Mouse (Mus musculus): ENCODE data around the gene Rac3. TPM values are rescaled to one million over a fixed set of nuclear protein-coding genes. Genes with fewer than 3 reads are reported as not detected.

The Rac3 gene
- polyA plus RNA-seq, 1 experiment = 18.1 TPM

DNA sequence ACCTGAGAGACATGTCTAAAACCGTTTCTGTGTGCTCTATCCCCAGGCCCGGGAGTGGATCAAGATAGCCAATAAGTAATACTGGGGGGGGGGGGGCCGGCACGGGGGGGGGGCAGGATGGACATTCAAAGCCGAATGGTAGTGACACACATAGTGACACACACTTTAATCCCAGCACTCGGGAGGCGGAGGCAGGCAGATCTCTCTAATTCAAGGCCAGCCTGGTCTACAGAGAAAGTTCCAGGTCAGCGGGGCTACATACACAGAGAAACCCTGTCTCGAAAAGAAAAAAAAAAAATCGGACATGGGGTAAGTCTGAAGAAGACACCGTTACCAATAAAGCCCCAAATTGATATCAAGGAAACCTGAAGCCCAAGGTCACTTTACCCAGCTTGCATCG, 6.3 kb downstream of the Rac3 start:
- Histone ChIP-seq H3K4me3 (ENCODE audit: insufficient read depth, low read length) (no peak overlapping the region), H3K4me1 (ENCODE audit: control insufficient read depth, insufficient read depth, low read length) (peaks cover 42% of the 10 kb centered on the region), H3K27ac (ENCODE audit: insufficient read depth, low read depth, low read length) (no peak overlapping the region)
- TF ChIP-seq CTCF (IDR thresholded peaks at IDR 0.05; ENCODE audit: low read depth, low read length) (no peak), POLR2A (IDR thresholded peaks at IDR 0.05; ENCODE audit: borderline replicate concordance, low read depth, low read length) (no peak)

DNA sequence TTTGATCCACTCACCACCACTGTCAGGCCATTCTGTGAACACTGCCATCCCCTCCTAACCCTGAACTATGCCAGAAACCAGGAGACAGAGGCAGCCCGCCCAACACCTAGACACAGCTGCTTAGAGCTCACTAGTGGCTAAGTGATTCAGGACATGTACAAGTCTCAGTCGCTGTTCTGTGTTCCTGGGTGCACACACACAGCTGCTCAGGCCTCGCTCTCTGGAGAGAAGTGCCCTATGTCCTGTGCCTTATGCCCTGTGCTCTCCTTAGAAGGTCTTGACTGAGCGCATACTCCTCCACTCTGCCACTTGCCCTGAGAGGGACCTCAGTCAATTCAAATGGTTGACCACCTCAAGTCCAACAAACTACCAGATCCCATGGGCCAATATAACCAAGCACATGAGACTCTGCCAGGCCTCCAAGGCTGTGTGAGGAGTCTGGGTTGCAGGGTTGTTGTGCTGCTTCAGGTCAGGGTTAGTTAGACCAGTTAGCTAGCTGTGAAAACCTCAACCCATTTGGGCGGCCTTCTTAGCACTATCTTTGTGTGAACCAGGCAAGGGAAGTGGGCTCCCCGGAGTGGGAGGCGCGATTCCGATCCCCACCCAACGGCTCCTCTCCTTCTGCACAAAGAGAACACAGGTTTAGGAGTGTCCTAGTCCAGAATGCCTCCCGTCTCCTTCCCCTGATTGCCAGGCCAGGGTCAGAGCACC, 7.4 kb downstream of the Rac3 start:
- no peak overlapping the region for H3K4me3 ChIP-seq (ENCODE audit: insufficient read depth, low read length)
- peak overlapping the region; percentile 48 for H3K27ac ChIP-seq (ENCODE audit: insufficient read depth, low read depth, low read length)
- TF ChIP-seq CTCF (IDR thresholded peaks at IDR 0.05; ENCODE audit: low read depth, low read length) (no peak), POLR2A (IDR thresholded peaks at IDR 0.05; ENCODE audit: borderline replicate concordance, low read depth, low read length) (no peak)
- H3K4me1 ChIP-seq (ENCODE audit: control insufficient read depth, insufficient read depth, low read length) = peaks cover 51% of the 10 kb centered on the region

DNA sequence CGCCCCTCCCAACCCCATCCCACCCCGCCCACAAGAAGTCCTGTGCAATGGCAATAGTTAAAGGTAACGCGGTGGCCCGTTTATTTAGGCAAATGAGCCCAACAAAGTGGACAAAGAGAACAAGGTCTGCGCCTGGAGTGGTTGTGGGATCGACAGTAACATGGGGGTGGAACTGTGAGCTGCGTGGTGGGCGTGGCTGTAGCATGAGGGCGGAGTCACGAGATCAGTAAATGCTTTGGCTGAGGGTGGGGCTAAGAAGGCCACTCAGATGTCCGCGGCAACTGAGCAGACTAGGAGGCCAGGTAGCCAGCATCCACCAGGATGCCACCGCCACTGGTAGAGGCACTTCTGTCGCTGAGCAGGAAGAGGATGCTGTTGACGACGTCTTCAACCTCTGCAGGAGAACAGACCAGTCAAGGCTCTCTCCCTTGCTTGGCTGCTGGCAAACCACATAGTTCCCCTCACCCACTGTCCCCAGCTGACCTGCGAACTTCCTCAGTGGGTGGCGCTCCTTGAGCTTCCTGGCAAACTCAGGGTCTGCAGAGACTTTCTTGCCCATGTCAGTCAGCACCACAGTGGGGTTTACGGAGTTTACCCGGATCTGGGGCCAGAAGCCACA, 8.3 kb downstream of the Rac3 start:
- Histone ChIP-seq H3K4me1 (ENCODE audit: control insufficient read depth, insufficient read depth, low read length) (peaks cover 56% of the 10 kb centered on the region), H3K4me3 (ENCODE audit: insufficient read depth, low read length) (peak overlapping the region; percentile 32), H3K27ac (ENCODE audit: insufficient read depth, low read depth, low read length) (peak overlapping the region; percentile 48)

DNA sequence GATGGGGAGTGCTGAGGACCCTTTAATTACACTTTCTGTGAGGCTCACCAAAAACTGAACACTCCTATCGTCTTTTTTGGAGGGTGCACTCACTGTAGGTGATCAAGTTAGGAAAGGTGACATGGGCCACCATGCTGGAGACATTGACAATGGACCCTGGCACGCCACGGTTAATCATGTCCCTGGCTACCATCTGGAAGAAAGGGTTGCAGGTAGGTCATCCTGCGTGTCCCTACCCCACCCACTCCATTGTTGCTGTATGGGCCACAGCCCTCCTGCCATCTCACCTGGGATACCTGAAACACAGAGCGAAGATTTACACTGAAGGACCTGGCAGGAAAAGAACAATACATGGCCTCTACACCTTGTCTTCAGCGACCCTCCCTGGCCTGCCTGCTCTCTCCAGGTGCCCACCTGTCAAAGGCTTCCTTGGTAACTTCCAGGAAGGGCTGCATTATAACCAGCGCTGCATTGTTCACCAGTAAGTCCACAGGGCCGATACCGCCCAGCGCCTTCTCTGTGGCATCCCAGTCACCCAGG, 9.1 kb downstream of the Rac3 start:
- Histone ChIP-seq H3K4me3 (ENCODE audit: insufficient read depth, low read length) (no peak overlapping the region), H3K27ac (ENCODE audit: insufficient read depth, low read depth, low read length) (no peak overlapping the region), H3K4me1 (ENCODE audit: control insufficient read depth, insufficient read depth, low read length) (peaks cover 57% of the 10 kb centered on the region)
- TF ChIP-seq CTCF (IDR thresholded peaks at IDR 0.05; ENCODE audit: low read depth, low read length) (no peak), POLR2A (IDR thresholded peaks at IDR 0.05; ENCODE audit: borderline replicate concordance, low read depth, low read length) (no peak)

DNA sequence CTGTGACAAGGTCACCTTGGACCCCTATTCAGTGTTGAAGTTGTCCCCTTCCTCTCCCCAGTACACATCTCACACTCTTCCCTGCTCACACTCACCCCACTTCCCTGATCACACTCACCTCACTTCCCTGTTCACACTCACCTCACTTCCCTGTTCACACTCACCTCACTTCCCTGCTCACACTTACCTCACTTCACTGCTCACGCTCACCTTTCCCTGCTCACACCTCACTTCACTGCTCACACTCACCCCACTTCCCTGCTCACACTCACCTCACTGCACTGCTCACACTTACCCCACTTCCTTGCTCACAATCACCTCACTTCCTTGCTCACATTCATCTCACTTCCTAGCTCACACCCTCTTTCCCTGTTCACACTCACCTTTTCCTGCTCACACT, 10.1 kb downstream of the Rac3 start:
- Histone ChIP-seq H3K4me3 (ENCODE audit: insufficient read depth, low read length) (no peak overlapping the region), H3K4me1 (ENCODE audit: control insufficient read depth, insufficient read depth, low read length) (peaks cover 52% of the 10 kb centered on the region), H3K27ac (ENCODE audit: insufficient read depth, low read depth, low read length) (no peak overlapping the region)
- TF ChIP-seq CTCF (IDR thresholded peaks at IDR 0.05; ENCODE audit: low read depth, low read length) (no peak), POLR2A (IDR thresholded peaks at IDR 0.05; ENCODE audit: borderline replicate concordance, low read depth, low read length) (no peak)

DNA sequence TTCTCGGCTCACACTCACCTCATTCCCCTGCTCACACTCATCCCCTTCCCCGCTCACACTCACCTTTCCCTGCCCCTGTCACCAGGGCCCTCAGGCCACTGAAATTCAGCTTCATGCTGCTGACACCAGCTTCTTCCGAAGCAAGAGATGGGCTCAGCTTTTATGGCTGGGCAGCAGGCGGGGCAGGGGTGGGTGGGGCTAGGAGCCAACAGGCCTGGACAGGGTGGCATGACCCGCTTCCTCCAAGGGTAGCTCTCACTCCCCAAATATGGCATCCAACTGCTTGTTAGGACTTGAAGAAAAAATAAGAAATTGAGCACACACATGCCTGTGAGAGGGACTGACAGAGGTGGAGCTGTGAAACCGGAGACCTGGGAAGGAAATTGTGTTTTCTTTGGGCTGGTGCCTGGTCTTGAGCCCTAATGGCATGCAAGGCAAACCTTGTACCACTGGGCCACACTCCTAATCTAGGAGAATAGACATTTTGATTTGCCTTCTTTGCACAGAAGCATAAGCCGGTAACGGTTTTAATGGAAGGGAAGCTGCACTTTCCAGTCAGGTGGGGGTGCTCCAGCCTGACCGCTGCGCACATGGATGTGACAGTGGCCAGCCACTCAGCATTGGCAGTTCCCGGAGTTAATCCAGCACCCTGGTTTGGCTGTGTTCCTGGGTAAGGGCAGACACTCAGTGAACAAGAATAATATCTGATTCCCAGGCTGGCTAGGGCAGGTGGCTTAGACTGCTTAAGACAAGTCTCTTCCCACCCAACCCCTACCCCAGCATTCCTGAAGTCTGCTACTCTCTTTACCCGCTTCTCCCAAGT, 10.8 kb downstream of the Rac3 start, which contains the start of gene Cbr2:
Gene Cbr2 (minus strand): TSS at position 257 of the 823 bp plus-strand sequence.
- Histone ChIP-seq H3K4me3 (ENCODE audit: insufficient read depth, low read length) (no peak within 1 kb of the TSS), H3K4me1 (ENCODE audit: control insufficient read depth, insufficient read depth, low read length) (peaks cover 51% of the 10 kb centered on the region), H3K27ac (ENCODE audit: insufficient read depth, low read depth, low read length) (peak within 1 kb of the TSS; percentile 70)
- TF ChIP-seq CTCF (IDR thresholded peaks at IDR 0.05; ENCODE audit: low read depth, low read length) (no peak), POLR2A (IDR thresholded peaks at IDR 0.05; ENCODE audit: borderline replicate concordance, low read depth, low read length) (no peak)

DNA sequence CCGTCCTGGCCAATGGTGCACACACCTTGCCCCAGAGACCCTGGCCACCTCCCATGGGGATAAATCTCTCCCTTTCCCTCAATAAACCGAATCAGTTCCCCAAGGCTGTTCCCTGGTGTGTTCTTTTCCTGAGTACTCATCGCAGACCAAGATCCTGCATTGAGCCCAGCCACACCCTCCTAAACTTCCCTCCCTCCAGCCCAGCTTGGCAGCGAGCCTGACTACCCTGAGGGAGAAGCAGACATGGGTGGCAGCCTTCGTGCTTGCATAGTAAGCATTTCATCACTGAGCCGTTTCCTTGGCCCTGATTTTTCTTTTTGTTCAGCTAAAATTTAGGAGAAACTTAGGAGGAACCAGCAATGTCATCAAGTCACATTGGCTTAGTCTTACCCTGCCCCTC, 12.3 kb downstream of the Rac3 start:
- TF ChIP-seq POLR2A (IDR thresholded peaks at IDR 0.05; ENCODE audit: borderline replicate concordance, low read depth, low read length) (no peak), CTCF (IDR thresholded peaks at IDR 0.05; ENCODE audit: low read depth, low read length) (no peak)
- Histone ChIP-seq H3K4me1 (ENCODE audit: control insufficient read depth, insufficient read depth, low read length) (peaks cover 48% of the 10 kb centered on the region), H3K27ac (ENCODE audit: insufficient read depth, low read depth, low read length) (peak overlapping the region; percentile 80), H3K4me3 (ENCODE audit: insufficient read depth, low read length) (no peak overlapping the region)

DNA sequence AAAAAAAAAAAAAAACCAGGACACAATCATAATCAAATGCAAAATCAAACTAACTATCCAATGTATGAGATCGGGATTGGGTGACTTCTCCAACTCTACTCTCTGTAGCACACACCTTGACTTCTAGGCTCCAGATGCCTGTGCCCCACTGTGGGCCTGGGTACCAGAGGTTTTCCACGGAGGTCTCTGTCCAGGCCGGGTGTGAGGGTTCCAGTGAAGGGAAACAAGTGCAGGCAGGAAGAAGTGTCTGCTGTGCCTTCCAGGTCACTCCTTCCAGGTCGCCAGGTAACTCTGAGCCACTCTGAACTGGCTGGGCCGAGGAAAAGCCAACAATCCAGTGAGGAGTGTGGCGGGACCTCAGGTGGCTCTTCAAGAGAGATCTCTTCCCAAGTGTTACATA, 15.2 kb downstream of the Rac3 start:
- Histone ChIP-seq H3K27ac (ENCODE audit: insufficient read depth, low read depth, low read length) (no peak overlapping the region), H3K4me1 (ENCODE audit: control insufficient read depth, insufficient read depth, low read length) (peaks cover 23% of the 10 kb centered on the region), H3K4me3 (ENCODE audit: insufficient read depth, low read length) (no peak overlapping the region)
- TF ChIP-seq CTCF (IDR thresholded peaks at IDR 0.05; ENCODE audit: low read depth, low read length) (no peak), POLR2A (IDR thresholded peaks at IDR 0.05; ENCODE audit: borderline replicate concordance, low read depth, low read length) (no peak)

DNA sequence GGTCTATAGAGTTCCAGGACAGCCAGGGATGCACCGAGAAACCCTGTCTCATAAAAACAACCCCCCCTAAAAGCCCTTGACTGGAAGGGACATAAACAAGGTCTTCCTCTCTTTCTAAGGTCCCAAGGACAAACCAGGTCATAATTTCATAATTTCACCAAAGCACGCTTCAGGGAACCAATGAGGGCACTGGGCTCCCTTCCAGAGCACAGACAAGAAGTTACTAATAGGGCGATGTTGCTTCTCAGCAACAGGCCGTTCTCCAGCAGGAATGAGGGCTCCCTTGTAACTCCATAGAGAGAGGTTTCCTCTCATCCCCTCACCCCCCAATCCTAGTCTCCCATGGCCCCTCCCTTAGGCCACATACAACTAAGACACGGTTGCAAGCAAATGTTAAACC, 19.7 kb downstream of the Rac3 start:
- Histone ChIP-seq H3K27ac (ENCODE audit: insufficient read depth, low read depth, low read length) (no peak overlapping the region), H3K4me3 (ENCODE audit: insufficient read depth, low read length) (no peak overlapping the region), H3K4me1 (ENCODE audit: control insufficient read depth, insufficient read depth, low read length) (peaks cover 3% of the 10 kb centered on the region; the same call in 1 of the 2 replicates)
- TF ChIP-seq CTCF (IDR thresholded peaks at IDR 0.05; ENCODE audit: low read depth, low read length) = no peak
